Mouse (Mus musculus): Measurements from ENCODE around the gene Gria1. TPM values are rescaled to one million over a fixed set of nuclear protein-coding genes. Genes with fewer than 3 reads are reported as not detected.

Gria1 gene
- polyA plus RNA-seq, 1 experiment: 0.21 TPM

GRCm38 (mm10) chr11:57170058-57170457 lies 158.9 kb downstream of the Gria1 start:
- H3K27me3 ChIP-seq (ENCODE audit: control insufficient read depth, insufficient read depth, insufficient read length): no peaks in the 10 kb centered on the region
- H3ac ChIP-seq (ENCODE audit: control insufficient read depth, insufficient read length, low read depth): no peak overlapping the region
- no peak overlapping the region for H3K4me3 ChIP-seq (ENCODE audit: insufficient read depth, poor library complexity, severe bottlenecking)
- H3K79me2 ChIP-seq (ENCODE audit: control insufficient read depth, insufficient read depth): no peaks in the 10 kb centered on the region
- H3K36me3 ChIP-seq (ENCODE audit: control insufficient read depth, insufficient read depth): no peaks in the 10 kb centered on the region
- no peak for TF ChIP-seq USF1 (IDR thresholded peaks at IDR 0.05; ENCODE audit: low read depth)
- TF ChIP-seq FOSL1 (IDR thresholded peaks at IDR 0.05; ENCODE audit: insufficient read depth, low read length, poor library complexity, severe bottlenecking): peak; percentile 15
- TF ChIP-seq CEBPB (IDR thresholded peaks at IDR 0.05; ENCODE audit: low read depth): peak; percentile 50
- TF ChIP-seq MYOD1 (IDR thresholded peaks at IDR 0.05; ENCODE audit: control insufficient read depth, insufficient read length, low read depth): no peak
- H3K79me3 ChIP-seq (ENCODE audit: low read depth): no peaks in the 10 kb centered on the region

DNA sequence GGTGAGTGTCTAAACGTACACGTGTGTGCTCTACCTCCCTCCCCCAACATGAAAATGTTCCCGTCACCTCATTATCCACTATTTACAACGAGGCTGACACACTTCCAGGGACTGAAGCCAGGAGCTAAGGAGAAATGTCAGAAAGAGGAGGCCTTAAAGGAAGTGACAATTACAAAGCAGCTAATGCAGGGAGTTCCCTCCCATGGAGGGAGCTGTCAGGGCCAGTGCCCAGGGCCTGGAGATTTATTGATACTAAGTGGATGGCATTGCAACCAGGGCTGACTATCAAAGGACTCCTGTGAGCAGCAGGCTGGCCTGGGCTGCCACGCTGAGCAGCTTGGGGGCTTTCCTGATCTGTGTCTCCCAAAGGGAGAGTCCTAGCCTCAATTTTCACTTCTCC lies 163.0 kb downstream of the Gria1 start:
- H3K4me3 ChIP-seq (ENCODE audit: insufficient read depth, poor library complexity, severe bottlenecking): no peak overlapping the region

DNA sequence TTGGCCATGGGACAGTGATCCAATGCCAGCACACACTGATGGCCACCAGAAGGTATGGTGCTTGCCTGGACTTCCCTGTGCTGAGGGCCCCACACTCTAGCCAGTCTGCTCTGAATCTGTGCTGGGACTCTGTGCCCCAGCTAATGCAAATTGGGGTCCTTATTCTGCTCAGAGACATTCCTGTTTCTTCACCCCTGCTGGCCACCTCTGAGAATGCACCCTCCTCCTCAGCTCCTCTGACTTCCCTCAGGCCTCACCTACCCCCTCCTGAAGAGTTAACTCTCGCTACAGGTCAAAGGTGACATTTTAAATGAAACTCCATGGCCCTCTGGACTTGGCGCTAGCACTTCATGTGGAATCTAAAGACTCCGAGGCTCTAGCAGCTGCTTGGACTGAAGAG lies 165.4 kb downstream of the Gria1 start:
- Histone ChIP-seq H3K79me2 (ENCODE audit: control insufficient read depth, insufficient read depth) (no peaks in the 10 kb centered on the region), H3K27me3 (ENCODE audit: control insufficient read depth, insufficient read depth, insufficient read length) (no peaks in the 10 kb centered on the region), H3K4me3 (ENCODE audit: insufficient read depth, poor library complexity, severe bottlenecking) (no peak overlapping the region), H3K36me3 (ENCODE audit: control insufficient read depth, insufficient read depth) (no peaks in the 10 kb centered on the region), H3ac (ENCODE audit: control insufficient read depth, insufficient read length, low read depth) (no peak overlapping the region), H3K79me3 (ENCODE audit: low read depth) (no peaks in the 10 kb centered on the region)
- TF ChIP-seq MAX (IDR thresholded peaks at IDR 0.05) (no peak), CEBPB (IDR thresholded peaks at IDR 0.05; ENCODE audit: low read depth) (no peak), FOSL1 (IDR thresholded peaks at IDR 0.05; ENCODE audit: insufficient read depth, low read length, poor library complexity, severe bottlenecking) (no peak), USF1 (IDR thresholded peaks at IDR 0.05; ENCODE audit: low read depth) (no peak), CTCF (IDR thresholded peaks at IDR 0.05; ENCODE audit: control insufficient read depth, insufficient read depth, insufficient read length) (no peak)

More for the DNA sequence above, 163.0 kb downstream of the Gria1 start:
- Histone ChIP-seq H3ac (ENCODE audit: control insufficient read depth, insufficient read length, low read depth) (no peak overlapping the region), H3K36me3 (ENCODE audit: control insufficient read depth, insufficient read depth) (no peaks in the 10 kb centered on the region), H3K79me3 (ENCODE audit: low read depth) (no peaks in the 10 kb centered on the region), H3K27me3 (ENCODE audit: control insufficient read depth, insufficient read depth, insufficient read length) (no peaks in the 10 kb centered on the region), H3K79me2 (ENCODE audit: control insufficient read depth, insufficient read depth) (no peaks in the 10 kb centered on the region)
- TF ChIP-seq MYOG (IDR thresholded peaks at IDR 0.05; ENCODE audit: control insufficient read depth, extremely low read depth, insufficient read length) (no peak), CEBPB (IDR thresholded peaks at IDR 0.05; ENCODE audit: low read depth) (no peak), MYOD1 (IDR thresholded peaks at IDR 0.05; ENCODE audit: control insufficient read depth, insufficient read length, low read depth) (no peak), MAX (IDR thresholded peaks at IDR 0.05) (no peak), CTCF (IDR thresholded peaks at IDR 0.05; ENCODE audit: control insufficient read depth, insufficient read depth, insufficient read length) (no peak), FOSL1 (IDR thresholded peaks at IDR 0.05; ENCODE audit: insufficient read depth, low read length, poor library complexity, severe bottlenecking) (no peak), USF1 (IDR thresholded peaks at IDR 0.05; ENCODE audit: low read depth) (no peak)

DNA sequence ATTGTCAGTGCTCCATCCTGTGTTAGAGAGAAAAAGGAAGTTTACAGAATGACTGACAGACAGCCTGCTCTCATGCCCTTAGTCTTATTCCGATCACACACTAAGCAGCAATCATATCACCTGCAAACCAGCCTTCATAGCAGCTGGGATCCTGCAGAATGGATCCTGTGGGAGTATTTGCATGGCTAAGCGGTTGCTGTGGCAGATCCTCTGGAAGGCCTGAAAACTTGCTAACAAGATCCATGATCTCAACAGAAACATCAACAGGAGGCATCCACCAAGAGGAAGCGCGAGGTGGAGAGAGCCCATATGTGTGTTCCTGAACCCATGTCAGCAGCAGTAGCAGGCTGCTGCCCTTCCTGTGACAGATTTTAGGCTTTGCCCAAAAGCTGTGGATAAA lies 173.0 kb downstream of the Gria1 start:
- Histone ChIP-seq H3K79me3 (ENCODE audit: low read depth) (no peaks in the 10 kb centered on the region), H3K4me3 (ENCODE audit: insufficient read depth, poor library complexity, severe bottlenecking) (no peak overlapping the region), H3ac (ENCODE audit: control insufficient read depth, insufficient read length, low read depth) (no peak overlapping the region), H3K36me3 (ENCODE audit: control insufficient read depth, insufficient read depth) (no peaks in the 10 kb centered on the region), H3K27me3 (ENCODE audit: control insufficient read depth, insufficient read depth, insufficient read length) (no peaks in the 10 kb centered on the region), H3K79me2 (ENCODE audit: control insufficient read depth, insufficient read depth) (no peaks in the 10 kb centered on the region)
- TF ChIP-seq CTCF (IDR thresholded peaks at IDR 0.05; ENCODE audit: control insufficient read depth, insufficient read depth, insufficient read length): no peak
- no peak for TF ChIP-seq USF1 (IDR thresholded peaks at IDR 0.05; ENCODE audit: low read depth)
- no peak for TF ChIP-seq CEBPB (IDR thresholded peaks at IDR 0.05; ENCODE audit: low read depth)
- no peak for TF ChIP-seq MYOG (IDR thresholded peaks at IDR 0.05; ENCODE audit: control insufficient read depth, extremely low read depth, insufficient read length)

DNA sequence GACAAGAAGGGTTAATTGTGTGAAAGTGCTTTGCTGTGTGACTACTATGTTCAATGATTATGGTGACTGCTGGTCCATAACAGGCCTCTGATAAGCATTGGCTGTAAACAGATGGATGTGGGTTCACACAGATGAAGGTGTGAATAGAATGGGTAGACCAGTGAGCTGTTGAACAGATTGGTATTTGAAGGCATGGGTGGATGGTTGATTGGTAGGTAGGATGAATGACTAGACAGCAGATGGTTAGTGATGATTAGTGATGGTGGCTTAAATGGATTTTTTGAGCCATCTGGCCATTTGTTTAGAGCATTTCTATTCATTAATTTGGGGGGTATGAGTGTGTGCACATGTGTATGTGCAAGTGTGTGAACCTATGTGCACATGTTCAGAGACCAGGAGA lies 173.9 kb downstream of the Gria1 start:
- H3ac ChIP-seq (ENCODE audit: control insufficient read depth, insufficient read length, low read depth): no peak overlapping the region
- no peaks in the 10 kb centered on the region for H3K79me3 ChIP-seq (ENCODE audit: low read depth)
- H3K79me2 ChIP-seq (ENCODE audit: control insufficient read depth, insufficient read depth): no peaks in the 10 kb centered on the region
- H3K4me3 ChIP-seq (ENCODE audit: insufficient read depth, poor library complexity, severe bottlenecking): no peak overlapping the region
- no peaks in the 10 kb centered on the region for H3K27me3 ChIP-seq (ENCODE audit: control insufficient read depth, insufficient read depth, insufficient read length)
- no peaks in the 10 kb centered on the region for H3K36me3 ChIP-seq (ENCODE audit: control insufficient read depth, insufficient read depth)
- TF ChIP-seq CEBPB (IDR thresholded peaks at IDR 0.05; ENCODE audit: low read depth): no peak
- no peak for TF ChIP-seq FOSL1 (IDR thresholded peaks at IDR 0.05; ENCODE audit: insufficient read depth, low read length, poor library complexity, severe bottlenecking)
- no peak for TF ChIP-seq MAX (IDR thresholded peaks at IDR 0.05)

- Histone ChIP-seq H3K79me2 (ENCODE audit: control insufficient read depth, insufficient read depth) (no peaks in the 10 kb centered on the region), H3ac (ENCODE audit: control insufficient read depth, insufficient read length, low read depth) (no peak overlapping the region), H3K27me3 (ENCODE audit: control insufficient read depth, insufficient read depth, insufficient read length) (no peaks in the 10 kb centered on the region), H3K36me3 (ENCODE audit: control insufficient read depth, insufficient read depth) (no peaks in the 10 kb centered on the region), H3K79me3 (ENCODE audit: low read depth) (no peaks in the 10 kb centered on the region), H3K4me3 (ENCODE audit: insufficient read depth, poor library complexity, severe bottlenecking) (no peak overlapping the region)
- TF ChIP-seq MAX (IDR thresholded peaks at IDR 0.05): no peak
These were observed 178.2 kb downstream of the Gria1 start for GRCm38 (mm10) chr11:57189391-57189790.

DNA sequence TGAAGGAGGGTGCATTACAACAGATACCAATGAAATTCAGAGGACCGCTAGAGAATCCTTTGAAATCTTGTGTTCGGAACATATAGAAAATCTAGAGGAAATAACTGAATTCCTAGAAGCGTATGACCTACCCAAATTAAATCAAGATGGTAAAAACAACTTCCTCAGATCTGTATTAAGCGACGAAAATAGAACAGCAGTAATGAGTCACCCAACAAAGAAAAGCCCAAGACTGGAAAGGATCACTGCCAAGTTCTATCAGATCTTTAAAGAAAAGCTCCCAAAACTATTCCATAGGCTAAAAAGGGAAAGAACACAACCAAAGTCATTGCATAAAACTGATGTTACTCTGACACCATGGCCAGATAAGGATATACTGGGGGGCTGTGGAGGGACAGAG lies 183.6 kb downstream of the Gria1 start:
- no peaks in the 10 kb centered on the region for H3K27me3 ChIP-seq (ENCODE audit: control insufficient read depth, insufficient read depth, insufficient read length)
- no peaks in the 10 kb centered on the region for H3K36me3 ChIP-seq (ENCODE audit: control insufficient read depth, insufficient read depth)
- H3K79me2 ChIP-seq (ENCODE audit: control insufficient read depth, insufficient read depth): no peaks in the 10 kb centered on the region
- no peak for TF ChIP-seq MYOD1 (IDR thresholded peaks at IDR 0.05; ENCODE audit: control insufficient read depth, insufficient read length, low read depth)
- TF ChIP-seq FOSL1 (IDR thresholded peaks at IDR 0.05; ENCODE audit: insufficient read depth, low read length, poor library complexity, severe bottlenecking): no peak
- TF ChIP-seq CTCF (IDR thresholded peaks at IDR 0.05; ENCODE audit: control insufficient read depth, insufficient read depth, insufficient read length): no peak
- TF ChIP-seq CEBPB (IDR thresholded peaks at IDR 0.05; ENCODE audit: low read depth): no peak
- no peak for TF ChIP-seq MYOG (IDR thresholded peaks at IDR 0.05; ENCODE audit: control insufficient read depth, extremely low read depth, insufficient read length)
- no peak for TF ChIP-seq MAX (IDR thresholded peaks at IDR 0.05)
- no peak for TF ChIP-seq USF1 (IDR thresholded peaks at IDR 0.05; ENCODE audit: low read depth)
- no peak overlapping the region for H3K4me3 ChIP-seq (ENCODE audit: insufficient read depth, poor library complexity, severe bottlenecking)
- no peak overlapping the region for H3ac ChIP-seq (ENCODE audit: control insufficient read depth, insufficient read length, low read depth)
- no peaks in the 10 kb centered on the region for H3K79me3 ChIP-seq (ENCODE audit: low read depth)
